Mouse (Mus musculus): Measurements from ENCODE around the gene Sema4d. TPM values are rescaled to one million over a fixed set of nuclear protein-coding genes. Genes with fewer than 3 reads are reported as not detected.

Gene Sema4d
- total RNA-seq, 2 experiments from 2014 or later: 9.9 to 32.8 TPM

GRCm38 (mm10) chr13:51648237-51648636 lies 145.3 kb downstream of the Sema4d start:
- ATAC-seq (replicated peaks; ENCODE audit: poor library complexity, severe bottlenecking): no peak

- ATAC-seq (replicated peaks; ENCODE audit: poor library complexity, severe bottlenecking): no peak
Observed at GRCm38 (mm10) chr13:51647770-51648169, 145.8 kb downstream of the Sema4d start.

GRCm38 (mm10) chr13:51646362-51647027 lies 147.1 kb downstream of the Sema4d start:
- ATAC-seq (replicated peaks; ENCODE audit: poor library complexity, severe bottlenecking): no peak

GRCm38 (mm10) chr13:51645872-51646271 lies 147.7 kb downstream of the Sema4d start:
- ATAC-seq (replicated peaks; ENCODE audit: poor library complexity, severe bottlenecking): no peak

GRCm38 (mm10) chr13:51644829-51645789 lies 148.4 kb downstream of the Sema4d start, which contains the start of gene Cks2:
Gene Cks2 (plus strand): TSS chr13:51645232.
- ATAC-seq (replicated peaks; ENCODE audit: poor library complexity, severe bottlenecking): peak; percentile 81

GRCm38 (mm10) chr13:51643924-51644828 lies 149.4 kb downstream of the Sema4d start:
- peak; percentile 5 for ATAC-seq (replicated peaks; ENCODE audit: poor library complexity, severe bottlenecking)

- ATAC-seq (replicated peaks; ENCODE audit: poor library complexity, severe bottlenecking): no peak
Observed at GRCm38 (mm10) chr13:51642171-51642778, 151.3 kb downstream of the Sema4d start.

GRCm38 (mm10) chr13:51641424-51641823 lies 152.1 kb downstream of the Sema4d start:
- ATAC-seq (replicated peaks; ENCODE audit: poor library complexity, severe bottlenecking): no peak

- peak; percentile 68 for ATAC-seq (replicated peaks; ENCODE audit: poor library complexity, severe bottlenecking)
Observed at GRCm38 (mm10) chr13:51638958-51639357, 154.6 kb downstream of the Sema4d start.

Other genes starting within 250 kb of the Sema4d start
- not detected in 2 replicates for gene Shc3, start 224.3 kb downstream of the Sema4d start, total RNA-seq (2014; fragmentation: Nextera tagmentation)
- gene Shc3, start 224.3 kb downstream of the Sema4d start, total RNA-seq (2017): not detected in 2 replicates
- gene Cks2, start 148.5 kb downstream of the Sema4d start, total RNA-seq (2014; fragmentation: Nextera tagmentation): 271 and 351 TPM in 2 replicates
- 247 and 266 TPM in 2 replicates for gene Cks2, start 148.5 kb downstream of the Sema4d start, total RNA-seq (2017)
- gene Secisbp2, start 142.1 kb downstream of the Sema4d start, total RNA-seq (2014; fragmentation: Nextera tagmentation): 19.6 and 30.8 TPM in 2 replicates
- gene Secisbp2, start 142.1 kb downstream of the Sema4d start, total RNA-seq (2017): 24.7 and 26.2 TPM in 2 replicates
- gene Gadd45g, start 52.9 kb upstream of the Sema4d start, total RNA-seq (2014; fragmentation: Nextera tagmentation): 0.60 and 1.8 TPM in 2 replicates
- gene Gadd45g, start 52.9 kb upstream of the Sema4d start, total RNA-seq (2017): 3.3 and 7.0 TPM in 2 replicates

All from granulocyte monocyte progenitor cell, adult 5-6 weeks (primary cell).